Mouse (Mus musculus): Measurements from ENCODE around the gene Olfml2b. TPM values are rescaled to one million over a fixed set of nuclear protein-coding genes. Genes with fewer than 3 reads are reported as not detected.

Gene Olfml2b
- polyA plus RNA-seq, 1 experiment from 2014 or later = 33.6 TPM

DNA sequence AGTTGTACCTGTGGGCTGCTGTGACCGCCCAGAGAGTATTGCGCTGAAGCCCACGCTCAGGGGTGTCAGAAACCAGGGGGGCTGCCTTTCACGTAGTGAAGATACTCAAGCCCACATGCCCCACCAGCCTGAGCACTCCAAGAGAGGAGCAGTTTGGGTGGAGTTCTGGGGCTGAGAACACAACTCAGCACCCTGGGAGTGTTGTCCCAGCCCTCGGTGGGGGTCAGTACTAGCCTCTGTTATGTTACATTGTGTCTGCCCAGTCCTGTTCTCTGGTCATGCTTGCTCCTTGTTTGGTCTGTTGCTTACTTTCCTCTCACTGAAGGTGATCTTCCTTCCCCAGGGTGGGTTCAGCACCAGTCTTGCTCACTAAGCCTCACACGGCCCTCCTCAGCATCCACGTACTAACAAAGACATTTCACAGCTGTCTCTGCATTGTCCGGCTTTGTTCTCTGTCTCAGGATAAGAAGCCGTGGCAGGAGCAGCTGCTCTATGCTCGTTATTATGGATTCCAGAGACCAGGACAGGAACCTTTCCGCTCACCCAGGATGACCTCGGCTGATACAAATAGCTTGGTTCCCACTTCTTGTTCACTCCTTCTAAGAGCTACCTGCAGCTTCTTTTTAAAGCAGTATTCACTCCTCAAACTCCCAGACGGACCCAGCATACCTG lies 13.4 kb downstream of the Olfml2b start:
- WGBS = 64% methylated on average over 13 of the region's 13 CpGs
- no peaks in the 10 kb centered on the region for H3K27me3 ChIP-seq (ENCODE audit: control insufficient read depth, insufficient read depth, low read length)
- DNase-seq (ENCODE audit: low spot score) (no peak), ATAC-seq (ENCODE audit: low FRiP score, low TSS enrichment) (no peak)
- no peaks in the 10 kb centered on the region for H3K4me1 ChIP-seq (replicated peaks; ENCODE audit: control insufficient read depth, insufficient read depth)
- no peak for TF ChIP-seq CTCF (IDR thresholded peaks at IDR 0.05; ENCODE audit: low read depth)
- no peak for TF ChIP-seq EP300 (optimal IDR thresholded peaks at IDR 0.05)
- H3K9me3 ChIP-seq (ENCODE audit: control insufficient read depth, low read length) = no peaks in the 10 kb centered on the region
- H3K36me3 ChIP-seq (ENCODE audit: control insufficient read depth, insufficient read depth, low read length) = no peaks in the 10 kb centered on the region
- H3K4me2 ChIP-seq (replicated peaks; ENCODE audit: low read depth) = no peak overlapping the region
- no peak overlapping the region for H3K9ac ChIP-seq (ENCODE audit: low read length)
- H3K4me3 ChIP-seq (ENCODE audit: low read depth, low read length) = no peak overlapping the region
- no peak overlapping the region for H3K27ac ChIP-seq (replicated peaks)

DNA sequence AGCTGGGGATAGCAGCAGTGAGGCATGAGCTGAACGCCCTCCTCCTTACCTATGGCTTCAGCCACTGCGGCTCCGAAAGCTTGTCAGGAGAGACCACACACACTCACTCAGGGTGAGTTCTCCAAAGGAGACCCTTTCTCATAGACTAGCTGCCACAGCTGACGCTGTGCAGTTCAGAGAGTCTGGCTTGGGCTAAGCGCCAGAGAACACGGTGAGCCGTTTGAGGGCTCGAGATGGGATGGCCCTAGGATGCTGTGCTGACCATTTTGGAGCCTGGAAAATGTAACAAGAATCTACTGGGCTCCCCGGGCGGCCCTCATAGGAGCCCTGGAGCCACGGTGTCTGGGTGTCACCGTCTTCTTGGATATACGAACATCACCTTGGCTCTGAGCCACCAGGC lies 14.9 kb downstream of the Olfml2b start:
- H3K4me3 ChIP-seq (ENCODE audit: low read depth, low read length) = no peak overlapping the region
- H3K4me1 ChIP-seq (replicated peaks; ENCODE audit: control insufficient read depth, insufficient read depth) = no peaks in the 10 kb centered on the region
- H3K9me3 ChIP-seq (ENCODE audit: control insufficient read depth, low read length) = no peaks in the 10 kb centered on the region
- no peak overlapping the region for H3K9ac ChIP-seq (ENCODE audit: low read length)
- ATAC-seq (ENCODE audit: low FRiP score, low TSS enrichment) (no peak), DNase-seq (ENCODE audit: low spot score) (no peak)
- H3K27ac ChIP-seq (replicated peaks) = no peak overlapping the region
- no peaks in the 10 kb centered on the region for H3K27me3 ChIP-seq (ENCODE audit: control insufficient read depth, insufficient read depth, low read length)
- H3K36me3 ChIP-seq (ENCODE audit: control insufficient read depth, insufficient read depth, low read length) = no peaks in the 10 kb centered on the region
- H3K4me2 ChIP-seq (replicated peaks; ENCODE audit: low read depth) = no peak overlapping the region
- TF ChIP-seq CTCF (IDR thresholded peaks at IDR 0.05; ENCODE audit: low read depth) (no peak), EP300 (optimal IDR thresholded peaks at IDR 0.05) (no peak)
- 69% methylated on average over 13 of the region's 13 CpGs for WGBS

DNA sequence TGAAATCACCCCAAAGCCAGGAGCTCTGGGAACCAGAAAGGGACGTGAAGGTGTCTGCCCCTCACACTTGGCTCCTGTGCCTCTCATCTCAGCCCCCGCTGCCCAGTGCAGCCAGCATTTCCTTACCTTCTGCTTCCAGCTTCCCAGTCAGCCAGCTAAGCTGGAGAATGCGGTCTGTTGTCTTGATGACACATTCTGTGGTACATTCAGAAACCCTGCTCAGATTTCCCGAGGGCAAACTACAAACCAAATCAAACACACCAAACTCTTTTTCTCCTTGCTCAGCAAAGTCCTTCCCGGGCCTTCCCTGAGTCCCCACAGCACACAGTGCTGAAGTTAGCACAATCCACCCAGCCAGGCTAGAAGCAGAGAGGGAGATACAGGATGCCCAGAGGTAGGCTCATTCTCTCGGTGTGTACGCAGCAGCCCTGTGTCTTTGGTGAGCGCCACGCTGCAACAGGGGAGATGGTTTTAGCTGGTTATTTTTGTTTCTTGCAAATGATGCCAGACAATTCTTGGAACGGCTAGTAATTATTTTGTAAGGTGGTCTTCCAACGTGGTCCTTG lies 20.4 kb downstream of the Olfml2b start:
- H3K27ac ChIP-seq (replicated peaks) = no peak overlapping the region
- DNase-seq (ENCODE audit: low spot score) = no peak

DNA sequence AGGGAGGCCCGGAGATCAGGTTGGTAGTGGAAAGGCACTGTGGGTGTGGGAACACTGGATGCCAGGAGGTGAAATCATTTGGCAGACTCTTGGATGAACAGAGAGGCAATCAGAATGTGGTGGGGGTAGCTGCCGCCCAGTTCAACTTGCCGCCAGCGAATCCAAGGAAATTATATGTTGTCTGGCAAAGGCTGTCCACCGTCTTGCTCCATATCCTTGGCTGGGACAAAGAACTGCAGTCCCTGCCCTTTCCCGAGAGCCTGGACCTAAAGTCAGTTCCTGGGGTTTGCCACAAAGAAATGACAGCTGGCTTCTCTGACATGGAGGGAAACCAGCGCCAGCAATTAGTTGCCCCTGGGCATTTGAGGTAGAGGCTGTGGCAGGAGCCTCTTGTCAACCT lies 20.9 kb downstream of the Olfml2b start:
- Histone ChIP-seq H3K4me3 (ENCODE audit: low read depth, low read length) (no peak overlapping the region), H3K27ac (replicated peaks) (no peak overlapping the region), H3K9me3 (ENCODE audit: control insufficient read depth, low read length) (no peaks in the 10 kb centered on the region), H3K27me3 (ENCODE audit: control insufficient read depth, insufficient read depth, low read length) (no peaks in the 10 kb centered on the region), H3K36me3 (ENCODE audit: control insufficient read depth, insufficient read depth, low read length) (peaks cover 4% of the 10 kb centered on the region; the same call in 1 of the 2 replicates), H3K4me1 (replicated peaks; ENCODE audit: control insufficient read depth, insufficient read depth) (no peaks in the 10 kb centered on the region), H3K9ac (ENCODE audit: low read length) (no peak overlapping the region), H3K4me2 (replicated peaks; ENCODE audit: low read depth) (no peak overlapping the region)
- WGBS = 87% methylated on average over 7 of the region's 7 CpGs
- ATAC-seq (ENCODE audit: low FRiP score, low TSS enrichment) (no peak), DNase-seq (ENCODE audit: low spot score) (no peak)
- no peak for TF ChIP-seq CTCF (IDR thresholded peaks at IDR 0.05; ENCODE audit: low read depth)
- TF ChIP-seq EP300 (optimal IDR thresholded peaks at IDR 0.05) = no peak

More for the DNA sequence above, 20.4 kb downstream of the Olfml2b start:
- ATAC-seq (ENCODE audit: low FRiP score, low TSS enrichment) = no peak
- Histone ChIP-seq H3K36me3 (ENCODE audit: control insufficient read depth, insufficient read depth, low read length) (peaks cover 4% of the 10 kb centered on the region; the same call in 1 of the 2 replicates), H3K4me3 (ENCODE audit: low read depth, low read length) (no peak overlapping the region), H3K9ac (ENCODE audit: low read length) (no peak overlapping the region), H3K4me2 (replicated peaks; ENCODE audit: low read depth) (no peak overlapping the region), H3K27me3 (ENCODE audit: control insufficient read depth, insufficient read depth, low read length) (no peaks in the 10 kb centered on the region), H3K9me3 (ENCODE audit: control insufficient read depth, low read length) (no peaks in the 10 kb centered on the region), H3K4me1 (replicated peaks; ENCODE audit: control insufficient read depth, insufficient read depth) (no peaks in the 10 kb centered on the region)
- WGBS = 75% methylated on average over 11 of the region's 11 CpGs
- no peak for TF ChIP-seq EP300 (optimal IDR thresholded peaks at IDR 0.05)
- TF ChIP-seq CTCF (IDR thresholded peaks at IDR 0.05; ENCODE audit: low read depth) = no peak

DNA sequence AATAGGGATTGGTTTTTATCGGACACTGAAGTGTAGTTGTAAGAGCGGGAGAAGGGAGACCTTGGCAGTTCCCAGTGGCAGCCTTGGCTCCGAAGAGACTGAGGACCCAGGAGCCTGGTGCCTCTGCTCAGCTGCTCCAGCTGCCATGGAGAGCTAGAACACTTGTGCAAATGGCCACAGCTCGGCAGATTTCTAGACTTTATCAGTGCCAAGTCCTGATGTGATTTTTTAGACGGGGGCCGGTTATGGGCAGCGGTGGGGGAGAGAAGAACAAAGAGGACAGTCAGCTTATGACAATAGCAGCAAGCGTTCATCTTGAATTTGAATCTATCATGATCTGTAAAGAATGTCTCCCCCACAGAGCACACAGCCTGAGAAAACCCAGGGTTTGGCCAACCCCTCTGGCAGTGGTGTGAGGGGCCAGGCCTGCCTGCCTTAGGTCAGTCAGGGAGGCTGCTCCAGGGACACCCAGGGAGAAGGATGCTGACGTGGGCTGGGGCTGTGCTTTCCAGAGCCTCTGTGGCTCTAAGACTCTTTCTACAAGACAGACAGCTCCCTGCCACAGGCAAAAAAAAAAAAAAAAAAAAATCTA lies 29.9 kb downstream of the Olfml2b start:
- Histone ChIP-seq H3K27me3 (ENCODE audit: control insufficient read depth, insufficient read depth, low read length) (no peaks in the 10 kb centered on the region), H3K4me3 (ENCODE audit: low read depth, low read length) (no peak overlapping the region), H3K4me2 (replicated peaks; ENCODE audit: low read depth) (no peak overlapping the region), H3K4me1 (replicated peaks; ENCODE audit: control insufficient read depth, insufficient read depth) (no peaks in the 10 kb centered on the region), H3K9ac (ENCODE audit: low read length) (no peak overlapping the region), H3K27ac (replicated peaks) (no peak overlapping the region), H3K36me3 (ENCODE audit: control insufficient read depth, insufficient read depth, low read length) (peaks cover 2% of the 10 kb centered on the region), H3K9me3 (ENCODE audit: control insufficient read depth, low read length) (no peaks in the 10 kb centered on the region)
- 67% methylated on average over 9 of the region's 9 CpGs for WGBS
- ATAC-seq (ENCODE audit: low FRiP score, low TSS enrichment) (no peak), DNase-seq (ENCODE audit: low spot score) (no peak)
- TF ChIP-seq CTCF (IDR thresholded peaks at IDR 0.05; ENCODE audit: low read depth) (no peak), EP300 (optimal IDR thresholded peaks at IDR 0.05) (no peak)

DNA sequence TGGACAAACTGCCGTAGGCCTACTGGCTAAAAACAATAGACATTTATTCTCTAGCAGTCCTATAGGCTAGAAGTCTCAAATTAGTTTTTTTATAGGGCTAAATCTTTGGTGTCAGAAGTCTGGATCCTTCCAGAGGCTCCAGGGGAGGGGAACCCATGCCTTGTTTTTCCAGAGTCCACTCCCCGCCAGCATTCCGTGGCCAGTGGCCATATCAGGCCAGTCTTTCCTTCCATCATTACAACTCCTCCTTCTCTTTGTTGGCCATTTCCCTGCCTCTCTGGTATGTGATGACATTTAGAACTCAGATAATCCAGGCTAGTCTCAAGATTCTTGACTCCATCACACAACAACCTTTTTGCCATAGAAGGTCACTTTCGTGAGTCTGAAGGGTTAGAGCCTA lies 33.3 kb downstream of the Olfml2b start:
- no peaks in the 10 kb centered on the region; the same call in 1 of the 2 replicates for H3K36me3 ChIP-seq (ENCODE audit: control insufficient read depth, insufficient read depth, low read length)
- H3K4me2 ChIP-seq (replicated peaks; ENCODE audit: low read depth) = no peak overlapping the region
- H3K4me3 ChIP-seq (ENCODE audit: low read depth, low read length) = no peak overlapping the region
- 90% methylated on average over 4 of the region's 4 CpGs for WGBS
- H3K4me1 ChIP-seq (replicated peaks; ENCODE audit: control insufficient read depth, insufficient read depth) = no peaks in the 10 kb centered on the region
- H3K27me3 ChIP-seq (ENCODE audit: control insufficient read depth, insufficient read depth, low read length) = no peaks in the 10 kb centered on the region
- H3K9ac ChIP-seq (ENCODE audit: low read length) = no peak overlapping the region
- no peaks in the 10 kb centered on the region for H3K9me3 ChIP-seq (ENCODE audit: control insufficient read depth, low read length)
- DNase-seq (ENCODE audit: low spot score) = no peak
- no peak for ATAC-seq (ENCODE audit: low FRiP score, low TSS enrichment)
- TF ChIP-seq CTCF (IDR thresholded peaks at IDR 0.05; ENCODE audit: low read depth) (no peak), EP300 (optimal IDR thresholded peaks at IDR 0.05) (no peak)
- no peak overlapping the region for H3K27ac ChIP-seq (replicated peaks)
